Mouse (Mus musculus) lung, postnatal 36 days (tissue): ENCODE data around the gene 1700086D15Rik.

Source experiments
- DNase-seq: peaks from one replicate; pipeline ENCODE4 v3.0.0; 2022; ENCODE audit warnings: mixed read lengths

1700086D15Rik gene

GRCm38 (mm10) chr11:65159791-65160190 is at the start of gene 1700086D15Rik:
TSS of gene 1700086D15Rik (minus strand) at chr11:65159891.
- no peak for DNase-seq

- no peak for DNase-seq
These were observed 49.8 kb upstream of the 1700086D15Rik start for GRCm38 (mm10) chr11:65209441-65209840.

GRCm38 (mm10) chr11:65205306-65205705 is 45.6 kb upstream of the 1700086D15Rik start:
- no peak for DNase-seq

- no peak for DNase-seq
These were observed 45.0 kb upstream of the 1700086D15Rik start for GRCm38 (mm10) chr11:65204651-65205050.

GRCm38 (mm10) chr11:65203020-65203419 is 43.3 kb upstream of the 1700086D15Rik start:
- no peak for DNase-seq

- no peak for DNase-seq
These were observed 42.5 kb upstream of the 1700086D15Rik start for GRCm38 (mm10) chr11:65202236-65202635.

GRCm38 (mm10) chr11:65198026-65198425 is 38.3 kb upstream of the 1700086D15Rik start:
- no peak for DNase-seq

- peak; percentile 87 for DNase-seq
These were observed 37.6 kb upstream of the 1700086D15Rik start for GRCm38 (mm10) chr11:65197280-65197679.

GRCm38 (mm10) chr11:65186974-65187373 is 27.3 kb upstream of the 1700086D15Rik start:
- no peak for DNase-seq

- no peak for DNase-seq
These were observed 25.4 kb upstream of the 1700086D15Rik start for GRCm38 (mm10) chr11:65185114-65185513.

GRCm38 (mm10) chr11:65170121-65170750 is 10.5 kb upstream of the 1700086D15Rik start:
- peak; percentile 63 for DNase-seq

GRCm38 (mm10) chr11:65162767-65163120 is 3.1 kb upstream of the 1700086D15Rik start, which contains the start of gene Arhgap44:
TSS of gene Arhgap44 (minus strand) at chr11:65162961.
- peak; percentile 76 for DNase-seq

GRCm38 (mm10) chr11:65161881-65162766 is 2.4 kb upstream of the 1700086D15Rik start:
- peak; percentile 15 for DNase-seq

- DNase-seq = peak; percentile 84
These were observed 1.5 kb upstream of the 1700086D15Rik start for GRCm38 (mm10) chr11:65160991-65161880.

- DNase-seq = no peak
These were observed 1.1 kb downstream of the 1700086D15Rik start for GRCm38 (mm10) chr11:65158658-65158990.

- no peak for DNase-seq
These were observed 1.6 kb downstream of the 1700086D15Rik start for GRCm38 (mm10) chr11:65157966-65158657.

- no peak for DNase-seq
These were observed 6.7 kb downstream of the 1700086D15Rik start for GRCm38 (mm10) chr11:65153006-65153405.

GRCm38 (mm10) chr11:65148441-65148840 is 11.2 kb downstream of the 1700086D15Rik start:
- DNase-seq = no peak

- DNase-seq = no peak
These were observed 16.8 kb downstream of the 1700086D15Rik start for GRCm38 (mm10) chr11:65142838-65143417.

- no peak for DNase-seq
These were observed 20.7 kb downstream of the 1700086D15Rik start for GRCm38 (mm10) chr11:65139030-65139429.

- no peak for DNase-seq
These were observed 22.5 kb downstream of the 1700086D15Rik start for GRCm38 (mm10) chr11:65137145-65137652.

GRCm38 (mm10) chr11:65135251-65135739 is 24.4 kb downstream of the 1700086D15Rik start:
- DNase-seq = no peak
